Mouse (Mus musculus) liver, embryonic 14.5 days (tissue): ENCODE measurements at regions not wholly inside any gene's neighbourhood (a gene's known extent, or its start where the extent isn't known, plus 50 kb on each side); places are given as distances from the start of the nearest gene placed in this dataset.

ENCODE experiments used
- ATAC-seq: fragments of 200-750 bp; cut with Nextera tagmentation; 2 replicates; pipeline ENCODE4 v1.8.0; 2017; ENCODE audit warnings: moderate number of reproducible peaks, mild to moderate bottlenecking, moderate library complexity; ENCODE audit not compliant: insufficient read depth
- DNase-seq, 3 experiments: peaks; one replicate each; pipeline ENCODE4 v3.0.0-alpha.2; 2012 to 2013; ENCODE audit warnings: low read depth in 3 of 3, low spot score in 3 of 3
- H3K27ac ChIP-seq: fragments of 300-500 bp; sonication (generic); 2 replicates; pipeline ENCODE4 v1.5.1; 2014; ENCODE audit warnings: moderate library complexity, mild to moderate bottlenecking, control low read depth, inconsistent platforms
- H3K27me3 ChIP-seq: fragments of 300-500 bp; sonication (generic); 2 replicates; pipeline ENCODE4 v1.6.1; 2014; ENCODE audit warnings: mild to moderate bottlenecking, low read length, moderate library complexity; ENCODE audit not compliant: control insufficient read depth, insufficient read depth
- H3K36me3 ChIP-seq: fragments of 300-500 bp; sonication (generic); replicated peaks from 2 replicates; pipeline ENCODE4 v1.6.1; 2014; ENCODE audit warnings: low read depth; ENCODE audit not compliant: control insufficient read depth, insufficient read depth
- H3K4me1 ChIP-seq, 2 experiments: fragments of 200-500 bp in 1 of 2; fragments of 300-500 bp in 1 of 2; sonication (generic) in 1 of 2; replicated peaks; 2 replicates each; pipeline ENCODE4 v1.6.1; 2012 to 2014; ENCODE audit warnings: antibody characterized with exemption in 1 of 2, inconsistent platforms in 1 of 2, low read length in 1 of 2; ENCODE audit not compliant: control insufficient read depth in 2 of 2, insufficient read depth in 2 of 2
- H3K4me2 ChIP-seq: fragments of 300-500 bp; sonication (generic); 2 replicates; pipeline ENCODE4 v1.6.1; 2014; ENCODE audit warnings: low read depth, mild to moderate bottlenecking, control low read depth, moderate library complexity
- H3K4me3 ChIP-seq, 2 experiments: fragments of 200-500 bp in 1 of 2; fragments of 300-500 bp in 1 of 2; sonication (generic) in 1 of 2; 2 replicates each; pipeline ENCODE4 v1.5.1; 2012 to 2014; ENCODE audit warnings: low read depth in 2 of 2, low read length in 2 of 2, mild to moderate bottlenecking in 2 of 2, control low read depth in 1 of 2, inconsistent platforms in 1 of 2, moderate library complexity in 1 of 2; ENCODE audit not compliant: insufficient read depth in 1 of 2
- H3K9ac ChIP-seq: fragments of 300-500 bp; sonication (generic); replicated peaks from 2 replicates; pipeline ENCODE4 v1.6.1; 2014; ENCODE audit warnings: mild to moderate bottlenecking, control low read depth, moderate library complexity
- H3K9me3 ChIP-seq: fragments of 300-500 bp; sonication (generic); 2 replicates; pipeline ENCODE4 v1.6.1; 2016; ENCODE audit warnings: low read length, mixed read lengths; ENCODE audit not compliant: control insufficient read depth
- CTCF ChIP-seq: IDR thresholded peaks from 2 replicates; pipeline ENCODE4 v1.5.1; 2016; ENCODE audit warnings: antibody characterized with exemption, low read depth, control low read depth
- EP300 ChIP-seq: IDR thresholded peaks from 2 replicates; pipeline ENCODE4 v1.6.1; 2016; ENCODE audit warnings: antibody characterized with exemption, low read depth
- WGBS: fragments of 180-500 bp; shearing (Covaris S2); extraction: QIAGEN DNeasy Blood & Tissue Kit; methylation state at CpG from one replicate; pipeline ENCODE4 v1.1.7; 2014; ENCODE audit not compliant: insufficient replicate concordance; 5-methylcytosine and 5-hydroxymethylcytosine counted together

DNA sequence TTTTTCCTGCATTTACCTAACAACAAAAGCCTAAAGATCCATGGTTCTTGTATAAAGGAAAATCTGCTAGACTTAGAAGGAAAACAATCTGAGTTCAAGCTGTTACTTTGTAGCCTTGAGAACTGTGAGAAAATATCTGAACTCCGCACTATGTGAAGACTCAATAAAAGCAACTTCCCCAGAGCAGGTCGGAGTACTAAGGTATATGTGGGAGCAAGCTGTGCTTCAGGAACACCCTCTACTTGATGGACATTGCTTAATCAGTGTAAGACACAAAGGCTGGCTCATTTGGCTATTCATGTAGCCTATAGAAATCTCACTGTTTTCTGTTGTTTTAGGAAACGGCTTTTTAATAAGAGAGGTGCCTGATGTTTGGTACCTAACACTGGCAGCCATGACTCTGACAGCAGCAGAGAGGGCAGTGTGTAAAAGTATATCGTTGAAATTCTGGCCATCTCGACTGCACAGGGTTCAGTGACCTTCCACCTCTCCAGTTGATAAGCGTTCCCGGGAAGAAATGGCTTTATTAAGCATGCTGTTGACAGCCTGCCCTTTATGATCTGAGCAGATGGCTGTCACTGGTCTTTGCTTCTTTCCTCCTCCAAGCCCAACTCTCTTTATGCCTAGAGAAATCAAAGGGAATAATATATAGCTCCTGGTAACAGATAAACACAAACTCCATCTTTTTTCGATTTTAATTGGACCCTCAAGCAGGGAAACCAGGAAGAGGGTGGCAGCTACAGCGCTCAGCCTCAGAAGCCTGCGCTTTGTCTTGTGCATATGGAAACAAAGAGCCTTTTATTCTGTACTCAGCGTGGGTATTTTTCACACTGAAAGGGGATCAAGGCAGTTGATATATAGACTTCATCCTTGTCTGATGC is 443.7 kb upstream of the Sel1l start:
- ATAC-seq (no peak), DNase-seq (no peak)
- Histone ChIP-seq H3K4me1 (no peaks in the 10 kb centered on the region), H3K27me3 (no peaks in the 10 kb centered on the region), H3K4me3 (no peak overlapping the region), H3K4me2 (no peak overlapping the region), H3K9me3 (no peaks in the 10 kb centered on the region), H3K9ac (no peak overlapping the region), H3K36me3 (no peaks in the 10 kb centered on the region), H3K27ac (no peak overlapping the region)
- WGBS: 58% methylated on average over 11 of the region's 11 CpGs
- TF ChIP-seq EP300 (no peak), CTCF (no peak)

DNA sequence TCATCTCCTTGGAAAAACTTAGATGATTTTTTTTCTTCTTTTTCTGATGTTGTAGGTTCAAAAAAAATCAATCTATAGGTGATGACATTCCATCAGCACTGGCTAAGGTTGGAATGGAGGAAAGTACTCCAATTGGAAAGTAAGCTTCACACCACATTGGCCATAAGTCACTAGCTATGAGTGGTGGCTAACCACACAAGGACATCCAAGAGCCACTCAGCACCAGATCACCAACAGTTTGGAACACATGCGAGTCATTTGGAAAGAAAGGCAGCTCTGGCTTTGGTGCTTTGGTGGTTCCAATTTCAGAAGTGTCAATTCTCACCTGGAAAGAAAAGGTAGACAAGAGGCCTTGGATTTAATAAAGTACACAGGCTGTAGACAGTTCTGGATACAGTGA is 442.5 kb upstream of the Sel1l start:
- ATAC-seq: no peak
- Histone ChIP-seq H3K9me3 (no peaks in the 10 kb centered on the region), H3K4me1 (no peaks in the 10 kb centered on the region), H3K9ac (no peak overlapping the region), H3K4me2 (no peak overlapping the region), H3K27me3 (no peaks in the 10 kb centered on the region), H3K27ac (no peak overlapping the region), H3K36me3 (no peaks in the 10 kb centered on the region), H3K4me3 (no peak overlapping the region)
- no peak for DNase-seq
- no peak for TF ChIP-seq CTCF
- 54% methylated on average over 1 of the region's 1 CpGs for WGBS

DNA sequence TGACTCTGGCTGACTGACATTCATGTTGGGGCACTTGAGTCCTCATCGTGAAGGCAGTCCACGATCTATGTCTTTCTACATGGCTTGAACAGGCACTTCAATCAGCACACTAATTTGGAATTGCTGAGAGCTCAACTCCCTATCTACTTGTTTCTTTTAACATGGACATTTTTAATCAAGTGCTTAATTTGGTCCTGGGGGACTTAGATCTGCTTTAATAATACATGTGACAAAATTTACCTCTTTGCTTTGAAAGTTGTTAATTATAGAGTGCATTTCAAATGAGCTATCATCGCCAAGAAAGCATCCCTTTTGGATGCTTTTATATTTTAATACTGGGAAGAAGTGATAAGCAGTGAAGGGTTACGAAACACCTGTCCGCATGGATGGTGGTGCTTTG is 436.6 kb upstream of the Sel1l start:
- TF ChIP-seq EP300 (no peak), CTCF (no peak)
- H3K9ac ChIP-seq: no peak overlapping the region
- H3K27ac ChIP-seq: no peak overlapping the region
- no peaks in the 10 kb centered on the region for H3K4me1 ChIP-seq
- H3K27me3 ChIP-seq: no peaks in the 10 kb centered on the region
- ATAC-seq (no peak), DNase-seq (no peak)
- WGBS: 62% methylated on average over 5 of the region's 5 CpGs
- no peak overlapping the region for H3K4me3 ChIP-seq
- H3K4me2 ChIP-seq: no peak overlapping the region
- H3K36me3 ChIP-seq: no peaks in the 10 kb centered on the region
- no peaks in the 10 kb centered on the region for H3K9me3 ChIP-seq

DNA sequence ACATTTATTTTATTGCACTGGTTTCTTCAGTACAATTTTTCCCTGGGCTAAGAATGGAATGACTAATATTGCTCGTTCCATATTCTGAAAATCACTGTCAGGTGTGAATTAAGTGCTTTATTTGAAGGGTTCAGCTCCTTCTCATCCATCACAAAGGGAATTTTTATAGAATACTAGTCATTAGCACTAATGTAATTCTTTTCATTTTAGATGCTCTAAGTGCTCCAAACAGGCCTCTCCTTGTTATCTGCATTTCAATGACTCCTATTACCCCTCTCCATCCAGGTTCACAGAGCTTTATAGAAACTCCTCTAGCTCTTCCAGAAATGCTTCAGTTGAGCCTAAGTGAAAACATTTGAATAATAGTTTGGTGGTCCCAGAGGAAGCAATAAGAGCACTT is 431.5 kb upstream of the Sel1l start:
- no peaks in the 10 kb centered on the region for H3K9me3 ChIP-seq
- H3K4me3 ChIP-seq: no peak overlapping the region
- no peak overlapping the region for H3K4me2 ChIP-seq
- 22% methylated on average over 1 of the region's 1 CpGs for WGBS
- TF ChIP-seq CTCF: no peak
- no peak for TF ChIP-seq EP300
- H3K4me1 ChIP-seq: no peaks in the 10 kb centered on the region
- ATAC-seq: no peak
- no peak overlapping the region for H3K27ac ChIP-seq
- no peaks in the 10 kb centered on the region for H3K27me3 ChIP-seq
- no peak overlapping the region for H3K9ac ChIP-seq
- DNase-seq: no peak
- H3K36me3 ChIP-seq: no peaks in the 10 kb centered on the region

DNA sequence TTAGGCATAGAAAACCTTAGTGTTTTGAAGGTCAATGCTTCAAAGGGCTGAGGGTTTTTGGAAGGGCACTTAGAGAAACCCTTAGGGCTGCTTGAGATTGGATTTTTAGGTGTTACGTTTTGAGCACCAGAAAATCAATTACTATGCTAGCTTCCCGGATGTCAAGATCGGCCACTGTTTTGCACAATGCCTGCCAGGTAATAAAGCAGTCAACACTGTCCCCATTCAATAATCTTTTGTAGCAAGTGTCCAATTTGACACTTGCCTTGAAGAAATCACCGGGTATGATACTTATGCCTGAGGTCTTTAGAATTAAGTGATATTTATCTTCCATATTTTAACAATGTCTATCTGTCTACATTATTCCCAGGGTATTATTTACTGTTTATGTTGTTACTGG is 403.0 kb upstream of the Sel1l start:
- Histone ChIP-seq H3K4me3 (no peak overlapping the region), H3K4me2 (no peak overlapping the region), H3K9me3 (no peaks in the 10 kb centered on the region), H3K36me3 (no peaks in the 10 kb centered on the region), H3K4me1 (no peaks in the 10 kb centered on the region), H3K27me3 (no peaks in the 10 kb centered on the region), H3K9ac (no peak overlapping the region), H3K27ac (no peak overlapping the region)
- no peak for DNase-seq
- TF ChIP-seq CTCF: no peak
- TF ChIP-seq EP300: no peak
- 66% methylated on average over 4 of the region's 4 CpGs for WGBS
- ATAC-seq: no peak
